Mouse (Mus musculus) heart, postnatal 0 days (tissue): ENCODE data around the gene Eps15l1. TPM values are rescaled to one million over a fixed set of nuclear protein-coding genes. Genes with fewer than 3 reads are reported as not detected.

Experiments
- ATAC-seq: fragments of 200-750 bp; cut with Nextera tagmentation; 2 replicates; pipeline ENCODE4 v1.8.0; 2017; ENCODE audit warnings: low read depth, moderate number of reproducible peaks, moderate library complexity; ENCODE audit not compliant: insufficient read depth
- DNase-seq: peaks from one replicate; pipeline ENCODE4 v3.0.0-alpha.2; 2016; ENCODE audit warnings: low spot score
- H3K27ac ChIP-seq: fragments of 300-500 bp; sonication (generic); 2 replicates; pipeline ENCODE4 v1.5.1; 2014; ENCODE audit warnings: low read depth, mild to moderate bottlenecking
- H3K27me3 ChIP-seq: fragments of 300-500 bp; sonication (generic); 2 replicates; pipeline ENCODE4 v1.6.1; 2014; ENCODE audit warnings: low read length, mixed read lengths; ENCODE audit not compliant: control insufficient read depth, insufficient read depth
- H3K36me3 ChIP-seq: fragments of 300-500 bp; sonication (generic); replicated peaks from 2 replicates; pipeline ENCODE4 v1.6.1; 2014; ENCODE audit warnings: low read length, mixed read lengths; ENCODE audit not compliant: control insufficient read depth, insufficient read depth
- H3K4me1 ChIP-seq: fragments of 300-500 bp; sonication (generic); 2 replicates; pipeline ENCODE4 v1.6.1; 2014; ENCODE audit warnings: antibody characterized with exemption; ENCODE audit not compliant: control insufficient read depth, insufficient read depth
- H3K4me2 ChIP-seq: fragments of 300-500 bp; sonication (generic); 2 replicates; pipeline ENCODE4 v1.6.1; 2014; ENCODE audit warnings: low read depth, mild to moderate bottlenecking, low read length, moderate library complexity
- H3K4me3 ChIP-seq: fragments of 300-500 bp; sonication (generic); 2 replicates; pipeline ENCODE4 v1.5.1; 2014; ENCODE audit warnings: low read depth, low read length
- H3K9ac ChIP-seq: fragments of 300-500 bp; sonication (generic); replicated peaks from 2 replicates; pipeline ENCODE4 v1.6.1; 2014; ENCODE audit warnings: low read depth, low read length, mixed read lengths
- H3K9me3 ChIP-seq: fragments of 300-500 bp; sonication (generic); replicated peaks from 2 replicates; pipeline ENCODE4 v1.6.1; 2016; ENCODE audit warnings: low read length; ENCODE audit not compliant: control insufficient read depth
- CTCF ChIP-seq: IDR thresholded peaks from 2 replicates; pipeline ENCODE4 v1.5.1; 2016; ENCODE audit warnings: antibody characterized with exemption, control low read depth, low read depth
- EP300 ChIP-seq: IDR thresholded peaks from 2 replicates; pipeline ENCODE4 v1.6.1; 2016; ENCODE audit warnings: antibody characterized with exemption, low read depth
- WGBS: fragments of 180-500 bp; shearing (Covaris S2); extraction: QIAGEN DNeasy Blood & Tissue Kit; methylation state at CpG from one replicate; pipeline ENCODE4 v1.1.7; 2014; 5-methylcytosine and 5-hydroxymethylcytosine counted together
- polyA plus RNA-seq: library from polyadenylated mRNA; unstranded; fragments of >200 nt; fragmentation: Nextera tagmentation; extraction: Ambion mirVana; gene quantifications from 2 replicates; pipeline ENCODE4 v1.2.1, GENCODE M21; 2015
- total RNA-seq: library from RNA; depleted of rRNA; stranded (reverse); fragments of >200 nt; gene quantifications from 2 replicates; pipeline ENCODE4 v1.2.3, GENCODE M21; 2014; ENCODE audit warnings: low replicate concordance

The Eps15l1 gene
- total and polyA plus RNA-seq, 2 experiments from 2014 or later, result 24.9 to 52.7 TPM

DNA sequence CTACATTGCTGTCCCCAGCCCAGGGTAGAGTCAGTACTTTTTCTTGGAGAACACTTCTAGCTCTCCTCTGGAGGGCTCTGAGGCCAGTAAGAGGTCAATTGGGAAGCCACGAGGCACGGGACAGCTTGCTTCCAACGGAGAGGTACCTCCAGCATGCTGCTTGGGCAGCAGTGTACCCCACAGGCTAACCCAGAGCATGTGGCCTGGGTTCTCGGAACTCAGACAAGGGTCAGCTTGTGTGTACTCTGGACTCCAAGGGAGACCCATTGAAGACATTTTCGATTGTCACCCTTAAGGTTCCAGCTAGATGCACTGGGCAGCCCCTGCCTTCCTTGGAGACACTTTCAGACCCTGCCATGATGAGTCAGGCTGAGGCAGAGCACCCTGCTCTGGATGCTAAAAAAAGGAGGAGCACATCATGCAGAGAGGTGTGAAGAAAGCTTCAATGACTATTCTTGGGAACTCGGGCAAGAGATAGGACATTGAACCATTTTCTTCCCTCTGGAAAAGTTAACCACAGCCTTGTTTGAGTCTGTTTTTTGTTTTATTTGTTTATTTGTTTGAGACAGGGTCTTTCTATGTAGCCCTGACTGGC lies 98.0 kb downstream of the Eps15l1 start:
- peak overlapping the region; percentile 68 for H3K4me3 ChIP-seq
- peak overlapping the region; percentile 39; the same call in 1 of the 2 replicates for H3K27ac ChIP-seq
- TF ChIP-seq EP300 (no peak), CTCF (no peak)
- no peaks in the 10 kb centered on the region for H3K9me3 ChIP-seq
- peaks cover 6% of the 10 kb centered on the region; the same call in 1 of the 2 replicates for H3K36me3 ChIP-seq
- no peak for DNase-seq
- H3K9ac ChIP-seq, result no peak overlapping the region
- 51% methylated on average over 6 of the region's 6 CpGs for WGBS
- H3K4me1 ChIP-seq, result peaks cover 25% of the 10 kb centered on the region
- H3K4me2 ChIP-seq, result peak overlapping the region; percentile 95; the same call in 1 of the 2 replicates
- H3K27me3 ChIP-seq, result no peaks in the 10 kb centered on the region
- ATAC-seq, result no peak

DNA sequence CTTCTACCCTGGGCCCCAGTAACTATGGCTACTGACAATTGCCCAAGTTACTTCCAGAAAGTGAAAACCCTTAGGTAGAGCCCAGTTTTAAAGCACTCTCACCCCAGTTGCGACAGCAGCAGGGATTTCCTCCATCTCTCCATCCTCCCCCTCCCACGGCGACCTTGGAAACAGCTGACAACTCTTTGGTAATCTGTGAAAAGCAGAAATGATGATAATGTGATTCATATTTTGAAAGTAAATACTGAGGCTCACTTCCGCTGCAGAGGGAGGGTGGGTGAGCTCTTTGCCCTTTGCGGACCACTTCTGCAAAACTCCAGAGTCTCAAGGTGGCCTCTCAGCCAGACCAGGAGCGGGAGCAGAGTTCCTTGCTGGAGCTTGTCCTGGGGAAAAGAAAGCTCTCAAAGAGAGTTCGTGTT lies 98.8 kb downstream of the Eps15l1 start:
- no peak for ATAC-seq
- no peak for DNase-seq
- TF ChIP-seq EP300 (no peak), CTCF (no peak)
- H3K4me3 ChIP-seq, result peak overlapping the region; percentile 68
- H3K4me1 ChIP-seq, result peaks cover 31% of the 10 kb centered on the region
- peaks cover 6% of the 10 kb centered on the region; the same call in 1 of the 2 replicates for H3K36me3 ChIP-seq
- 0 out of 2 replicates have a peak overlapping the region, but pooled peaks have one; percentile 39 for H3K27ac ChIP-seq
- 69% methylated on average over 7 of the region's 7 CpGs for WGBS
- no peaks in the 10 kb centered on the region for H3K27me3 ChIP-seq
- no peaks in the 10 kb centered on the region for H3K9me3 ChIP-seq
- H3K9ac ChIP-seq, result peak overlapping the region; percentile 89; the same call in 1 of the 2 replicates
- peak overlapping the region; percentile 95 for H3K4me2 ChIP-seq

DNA sequence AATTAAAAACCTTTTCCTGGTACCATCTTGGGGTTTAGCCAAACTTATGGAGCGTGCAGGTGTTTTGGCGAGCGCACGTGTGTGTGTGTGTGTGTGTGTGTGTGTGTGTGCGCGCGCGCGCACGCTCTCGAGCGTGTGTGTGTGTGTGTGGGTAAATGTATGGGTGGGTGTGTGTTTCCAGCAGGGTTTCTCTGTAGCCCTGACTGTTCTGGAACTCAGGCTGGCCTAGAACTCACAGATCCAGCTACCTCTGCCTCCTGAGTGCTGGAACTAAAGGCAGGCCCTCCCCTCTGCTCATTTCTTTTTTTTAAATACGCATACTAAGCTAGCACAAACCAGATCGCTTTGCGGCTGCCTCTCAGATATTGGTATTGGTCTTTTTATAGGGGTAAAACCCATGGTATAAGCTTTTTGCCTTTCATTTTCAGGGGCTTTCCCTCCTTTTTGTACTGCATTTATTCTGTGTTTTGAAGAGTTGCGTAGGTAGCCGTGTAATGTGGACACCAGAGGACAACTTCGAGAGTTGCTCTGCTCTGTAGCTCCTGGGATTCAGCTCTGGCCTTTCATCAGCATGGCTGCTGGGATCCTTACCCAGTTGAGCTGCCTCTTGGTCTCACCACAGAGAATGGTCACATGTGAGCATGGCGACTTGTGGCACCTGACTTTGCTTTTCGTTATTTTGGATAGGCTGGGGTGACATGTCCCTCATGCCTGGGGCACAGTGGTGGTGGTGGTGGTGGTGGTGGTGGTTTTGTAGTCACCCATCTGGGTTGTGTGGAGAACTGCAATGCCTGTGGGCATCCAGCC lies 99.4 kb downstream of the Eps15l1 start:
- peak overlapping the region; percentile 89; the same call in 1 of the 2 replicates for H3K9ac ChIP-seq
- peaks cover 6% of the 10 kb centered on the region; the same call in 1 of the 2 replicates for H3K36me3 ChIP-seq
- WGBS, result 82% methylated on average over 20 of the region's 20 CpGs
- ATAC-seq (no peak), DNase-seq (no peak)
- H3K9me3 ChIP-seq, result no peaks in the 10 kb centered on the region
- H3K4me1 ChIP-seq, result peaks cover 33% of the 10 kb centered on the region
- peak overlapping the region; percentile 95 for H3K4me2 ChIP-seq
- no peaks in the 10 kb centered on the region for H3K27me3 ChIP-seq
- peak overlapping the region; percentile 10; the same call in 1 of the 2 replicates for H3K27ac ChIP-seq
- H3K4me3 ChIP-seq, result peak overlapping the region; percentile 68
- TF ChIP-seq CTCF, result no peak
- no peak for TF ChIP-seq EP300

DNA sequence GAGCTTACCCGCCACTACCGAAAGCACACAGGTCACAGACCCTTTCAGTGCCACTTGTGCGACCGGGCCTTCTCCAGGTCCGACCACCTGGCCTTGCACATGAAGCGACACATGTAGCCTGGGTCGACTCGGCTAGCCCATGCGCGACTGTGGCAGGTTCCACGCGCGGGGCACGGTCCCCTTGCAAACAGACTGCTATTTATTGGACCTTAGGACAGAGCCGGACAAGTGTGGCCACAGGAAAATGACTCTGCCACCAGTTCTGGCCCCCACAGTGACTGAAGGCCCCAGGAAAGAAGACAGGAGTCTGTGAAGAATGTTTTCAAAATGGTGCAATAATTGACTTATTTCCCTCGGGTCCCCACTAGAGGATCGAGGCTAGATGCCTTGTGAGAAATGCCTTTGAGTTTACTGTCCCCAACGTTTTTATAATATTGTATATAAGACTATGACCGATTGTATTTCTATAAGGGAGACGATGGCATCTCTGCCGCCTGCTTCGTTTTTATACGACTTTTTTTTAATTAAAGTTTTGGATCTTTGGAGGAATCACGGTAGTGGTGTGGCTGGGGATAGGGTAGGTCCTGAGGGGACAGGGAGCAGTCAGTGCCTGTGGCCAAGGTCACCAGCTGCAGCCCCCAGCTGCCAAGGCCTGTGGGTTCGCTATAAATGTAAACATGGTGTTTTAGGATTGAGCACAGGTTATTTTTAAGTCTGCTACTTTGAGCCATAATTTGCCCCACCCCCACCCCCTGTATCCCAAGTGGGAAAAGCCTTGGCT lies 100.3 kb downstream of the Eps15l1 start:
- H3K27ac ChIP-seq, result peak overlapping the region; percentile 10; the same call in 1 of the 2 replicates
- H3K4me2 ChIP-seq, result peak overlapping the region; percentile 95
- DNase-seq, result no peak
- TF ChIP-seq EP300 (no peak), CTCF (no peak)
- no peak for ATAC-seq
- 53% methylated on average over 25 of the region's 25 CpGs for WGBS
- H3K36me3 ChIP-seq, result peaks cover 6% of the 10 kb centered on the region; the same call in 1 of the 2 replicates
- H3K4me1 ChIP-seq, result peaks cover 33% of the 10 kb centered on the region
- no peaks in the 10 kb centered on the region for H3K27me3 ChIP-seq
- no peaks in the 10 kb centered on the region for H3K9me3 ChIP-seq
- H3K9ac ChIP-seq, result peak overlapping the region; percentile 89
- H3K4me3 ChIP-seq, result peak overlapping the region; percentile 68
